Mouse (Mus musculus): ENCODE results near the gene Cdca7l. TPM values are rescaled to one million over a fixed set of nuclear protein-coding genes. Genes with fewer than 3 reads are reported as not detected.

The Cdca7l gene
- polyA plus RNA-seq, 1 experiment from 2014 or later = 40.9 TPM

GRCm38 (mm10) chr12:117809327-117810017, 5.4 kb downstream of the Cdca7l start:
- Histone ChIP-seq H3K4me2 (no peak overlapping the region), H3K27me3 (peaks cover 28% of the 10 kb centered on the region; the same call in 1 of the 2 replicates), H3K27ac (no peak overlapping the region), H3K4me1 (replicated peaks) (peaks cover 41% of the 10 kb centered on the region), H3K36me3 (no peaks in the 10 kb centered on the region), H3K4me3 (replicated peaks) (no peak overlapping the region), H3K9me3 (no peaks in the 10 kb centered on the region), H3K9ac (replicated peaks) (no peak overlapping the region)
- ATAC-seq (ENCODE audit: insufficient number of reproducible peaks, insufficient read depth, low FRiP score, low TSS enrichment, low read depth) = no peak
- WGBS = 53% methylated on average over 10 of the region's 10 CpGs

- no peak overlapping the region for H3K4me3 ChIP-seq (replicated peaks)
- no peaks in the 10 kb centered on the region for H3K9me3 ChIP-seq
- H3K27me3 ChIP-seq = peaks cover 27% of the 10 kb centered on the region; the same call in 1 of the 2 replicates
- no peak overlapping the region for H3K4me2 ChIP-seq
- peaks cover 41% of the 10 kb centered on the region for H3K4me1 ChIP-seq (replicated peaks)
- H3K36me3 ChIP-seq = no peaks in the 10 kb centered on the region
- ATAC-seq (ENCODE audit: insufficient number of reproducible peaks, insufficient read depth, low FRiP score, low TSS enrichment, low read depth) = no peak
- WGBS = 48% methylated on average over 11 of the region's 11 CpGs
- no peak overlapping the region for H3K27ac ChIP-seq
- H3K9ac ChIP-seq (replicated peaks) = no peak overlapping the region
Measured at GRCm38 (mm10) chr12:117810074-117810473, 6.0 kb downstream of the Cdca7l start.

- H3K36me3 ChIP-seq = no peaks in the 10 kb centered on the region
- ATAC-seq (ENCODE audit: insufficient number of reproducible peaks, insufficient read depth, low FRiP score, low TSS enrichment, low read depth) = no peak
- H3K4me1 ChIP-seq (replicated peaks) = no peaks in the 10 kb centered on the region
- H3K4me2 ChIP-seq = no peak overlapping the region
- WGBS = 49% methylated on average over 4 of the region's 4 CpGs
- H3K9ac ChIP-seq (replicated peaks) = no peak overlapping the region
- no peak overlapping the region for H3K27ac ChIP-seq
- H3K4me3 ChIP-seq (replicated peaks) = no peak overlapping the region
- no peaks in the 10 kb centered on the region for H3K27me3 ChIP-seq
- no peaks in the 10 kb centered on the region for H3K9me3 ChIP-seq
Measured at GRCm38 (mm10) chr12:117820138-117820858, 16.2 kb downstream of the Cdca7l start.

- Histone ChIP-seq H3K4me3 (replicated peaks) (no peak overlapping the region), H3K9me3 (no peaks in the 10 kb centered on the region), H3K36me3 (no peaks in the 10 kb centered on the region), H3K4me1 (replicated peaks) (no peaks in the 10 kb centered on the region), H3K4me2 (no peak overlapping the region), H3K27me3 (no peaks in the 10 kb centered on the region), H3K27ac (no peak overlapping the region), H3K9ac (replicated peaks) (no peak overlapping the region)
- ATAC-seq (ENCODE audit: insufficient number of reproducible peaks, insufficient read depth, low FRiP score, low TSS enrichment, low read depth) = no peak
Measured at GRCm38 (mm10) chr12:117820859-117821221, 16.8 kb downstream of the Cdca7l start.

- H3K27ac ChIP-seq = no peak overlapping the region
- H3K9ac ChIP-seq (replicated peaks) = no peak overlapping the region
- H3K4me2 ChIP-seq = no peak overlapping the region
- 32% methylated on average over 1 of the region's 1 CpGs for WGBS
- H3K4me3 ChIP-seq (replicated peaks) = no peak overlapping the region
- ATAC-seq (ENCODE audit: insufficient number of reproducible peaks, insufficient read depth, low FRiP score, low TSS enrichment, low read depth) = no peak
- H3K27me3 ChIP-seq = no peaks in the 10 kb centered on the region
- H3K9me3 ChIP-seq = no peaks in the 10 kb centered on the region
- no peaks in the 10 kb centered on the region for H3K36me3 ChIP-seq
- H3K4me1 ChIP-seq (replicated peaks) = no peaks in the 10 kb centered on the region
Measured at GRCm38 (mm10) chr12:117821394-117821793, 17.3 kb downstream of the Cdca7l start.

- no peaks in the 10 kb centered on the region for H3K36me3 ChIP-seq
- no peak for ATAC-seq (ENCODE audit: insufficient number of reproducible peaks, insufficient read depth, low FRiP score, low TSS enrichment, low read depth)
- no peak overlapping the region for H3K4me3 ChIP-seq (replicated peaks)
- no peak overlapping the region for H3K27ac ChIP-seq
- H3K4me1 ChIP-seq (replicated peaks) = no peaks in the 10 kb centered on the region
- no peaks in the 10 kb centered on the region for H3K9me3 ChIP-seq
- H3K4me2 ChIP-seq = no peak overlapping the region
- H3K27me3 ChIP-seq = no peaks in the 10 kb centered on the region
- H3K9ac ChIP-seq (replicated peaks) = no peak overlapping the region
- WGBS = 86% methylated on average over 3 of the region's 3 CpGs
Measured at GRCm38 (mm10) chr12:117828350-117828749, 24.3 kb downstream of the Cdca7l start.

- no peaks in the 10 kb centered on the region for H3K4me1 ChIP-seq (replicated peaks)
- H3K27ac ChIP-seq = no peak overlapping the region
- no peak overlapping the region for H3K4me2 ChIP-seq
- H3K9ac ChIP-seq (replicated peaks) = no peak overlapping the region
- H3K4me3 ChIP-seq (replicated peaks) = no peak overlapping the region
- H3K36me3 ChIP-seq = no peaks in the 10 kb centered on the region
- no peaks in the 10 kb centered on the region for H3K27me3 ChIP-seq
- no peaks in the 10 kb centered on the region for H3K9me3 ChIP-seq
- no peak for ATAC-seq (ENCODE audit: insufficient number of reproducible peaks, insufficient read depth, low FRiP score, low TSS enrichment, low read depth)
- 70% methylated on average over 8 of the region's 8 CpGs for WGBS
Measured at GRCm38 (mm10) chr12:117831351-117831961, 27.4 kb downstream of the Cdca7l start.

- H3K4me2 ChIP-seq = no peak overlapping the region
- ATAC-seq (ENCODE audit: insufficient number of reproducible peaks, insufficient read depth, low FRiP score, low TSS enrichment, low read depth) = no peak
- WGBS = 32% methylated on average over 5 of the region's 5 CpGs
- H3K36me3 ChIP-seq = no peaks in the 10 kb centered on the region
- H3K4me3 ChIP-seq (replicated peaks) = no peak overlapping the region
- H3K27ac ChIP-seq = no peak overlapping the region
- no peaks in the 10 kb centered on the region for H3K4me1 ChIP-seq (replicated peaks)
- no peaks in the 10 kb centered on the region for H3K9me3 ChIP-seq
- H3K9ac ChIP-seq (replicated peaks) = no peak overlapping the region
- H3K27me3 ChIP-seq = no peaks in the 10 kb centered on the region
Measured at GRCm38 (mm10) chr12:117832190-117832589, 28.1 kb downstream of the Cdca7l start.

- no peak for ATAC-seq (ENCODE audit: insufficient number of reproducible peaks, insufficient read depth, low FRiP score, low TSS enrichment, low read depth)
- Histone ChIP-seq H3K9me3 (no peaks in the 10 kb centered on the region), H3K27me3 (no peaks in the 10 kb centered on the region), H3K9ac (replicated peaks) (no peak overlapping the region), H3K4me2 (no peak overlapping the region), H3K4me3 (replicated peaks) (no peak overlapping the region), H3K4me1 (replicated peaks) (no peaks in the 10 kb centered on the region), H3K36me3 (no peaks in the 10 kb centered on the region), H3K27ac (no peak overlapping the region)
- 83% methylated on average over 2 of the region's 2 CpGs for WGBS
Measured at GRCm38 (mm10) chr12:117834652-117835051, 30.6 kb downstream of the Cdca7l start.

GRCm38 (mm10) chr12:117835371-117835770, 31.3 kb downstream of the Cdca7l start:
- Histone ChIP-seq H3K36me3 (no peaks in the 10 kb centered on the region), H3K9me3 (no peaks in the 10 kb centered on the region), H3K4me2 (no peak overlapping the region), H3K9ac (replicated peaks) (no peak overlapping the region), H3K4me3 (replicated peaks) (no peak overlapping the region), H3K27ac (no peak overlapping the region), H3K27me3 (no peaks in the 10 kb centered on the region), H3K4me1 (replicated peaks) (no peaks in the 10 kb centered on the region)
- no peak for ATAC-seq (ENCODE audit: insufficient number of reproducible peaks, insufficient read depth, low FRiP score, low TSS enrichment, low read depth)
- whole genome bisulfite sequencing = 36% methylated on average over 10 of the region's 10 CpGs

GRCm38 (mm10) chr12:117837376-117837775, 33.3 kb downstream of the Cdca7l start:
- Histone ChIP-seq H3K4me3 (replicated peaks) (no peak overlapping the region), H3K4me1 (replicated peaks) (no peaks in the 10 kb centered on the region), H3K9me3 (no peaks in the 10 kb centered on the region), H3K27me3 (no peaks in the 10 kb centered on the region), H3K4me2 (no peak overlapping the region), H3K9ac (replicated peaks) (no peak overlapping the region), H3K36me3 (no peaks in the 10 kb centered on the region), H3K27ac (no peak overlapping the region)
- WGBS = 88% methylated on average over 4 of the region's 4 CpGs
- no peak for ATAC-seq (ENCODE audit: insufficient number of reproducible peaks, insufficient read depth, low FRiP score, low TSS enrichment, low read depth)
